Mouse (Mus musculus): ENCODE results near the gene Pttg1ip.

Gene Pttg1ip

GRCm38 (mm10) chr10:77606855-77607254 lies 25.3 kb downstream of the Pttg1ip start:
- DNase-seq (ENCODE audit: low spot score) = no peak

GRCm38 (mm10) chr10:77607441-77607840 lies 25.9 kb downstream of the Pttg1ip start:
- DNase-seq (ENCODE audit: low spot score) = no peak

GRCm38 (mm10) chr10:77608589-77608988 lies 27.1 kb downstream of the Pttg1ip start:
- no peak for DNase-seq (ENCODE audit: low spot score)

- no peak for DNase-seq (ENCODE audit: low spot score)
These were observed 28.9 kb downstream of the Pttg1ip start for GRCm38 (mm10) chr10:77610221-77610961.

- DNase-seq (ENCODE audit: low spot score) = no peak
These were observed 31.9 kb downstream of the Pttg1ip start for GRCm38 (mm10) chr10:77613409-77613808.

GRCm38 (mm10) chr10:77615647-77616046 lies 34.1 kb downstream of the Pttg1ip start:
- no peak for DNase-seq (ENCODE audit: low spot score)

- DNase-seq (ENCODE audit: low spot score) = no peak
These were observed 34.6 kb downstream of the Pttg1ip start for GRCm38 (mm10) chr10:77616166-77616565.

GRCm38 (mm10) chr10:77616926-77617325 lies 35.4 kb downstream of the Pttg1ip start:
- no peak for DNase-seq (ENCODE audit: low spot score)

- DNase-seq (ENCODE audit: low spot score) = no peak
These were observed 40.0 kb downstream of the Pttg1ip start for GRCm38 (mm10) chr10:77621546-77621945.

GRCm38 (mm10) chr10:77622055-77622988 lies 40.8 kb downstream of the Pttg1ip start, which contains the start of gene Ube2g2:
Gene Ube2g2 (plus strand): TSS chr10:77622275.
- peak; percentile 96 for DNase-seq (ENCODE audit: low spot score)

- no peak for DNase-seq (ENCODE audit: low spot score)
These were observed 41.6 kb downstream of the Pttg1ip start for GRCm38 (mm10) chr10:77623069-77623492.

- DNase-seq (ENCODE audit: low spot score) = no peak
These were observed 42.3 kb downstream of the Pttg1ip start for GRCm38 (mm10) chr10:77623639-77624400.

GRCm38 (mm10) chr10:77624570-77624995 lies 43.1 kb downstream of the Pttg1ip start:
- no peak for DNase-seq (ENCODE audit: low spot score)

- DNase-seq (ENCODE audit: low spot score) = no peak
These were observed 44.5 kb downstream of the Pttg1ip start for GRCm38 (mm10) chr10:77626036-77626435.

- no peak for DNase-seq (ENCODE audit: low spot score)
These were observed 45.1 kb downstream of the Pttg1ip start for GRCm38 (mm10) chr10:77626591-77626990.

GRCm38 (mm10) chr10:77627497-77627896 lies 46.0 kb downstream of the Pttg1ip start:
- peak; percentile 88 for DNase-seq (ENCODE audit: low spot score)

GRCm38 (mm10) chr10:77629163-77629562 lies 47.6 kb downstream of the Pttg1ip start:
- DNase-seq (ENCODE audit: low spot score) = no peak

GRCm38 (mm10) chr10:77629970-77630369 lies 48.5 kb downstream of the Pttg1ip start:
- no peak for DNase-seq (ENCODE audit: low spot score)

GRCm38 (mm10) chr10:77634016-77634415 lies 52.5 kb downstream of the Pttg1ip start:
- DNase-seq (ENCODE audit: low spot score) = no peak

- no peak for DNase-seq (ENCODE audit: low spot score)
These were observed 53.1 kb downstream of the Pttg1ip start for GRCm38 (mm10) chr10:77634452-77635231.

GRCm38 (mm10) chr10:77636234-77636922 lies 54.9 kb downstream of the Pttg1ip start:
- no peak for DNase-seq (ENCODE audit: low spot score)

All from testis, postnatal 10 days (tissue).